8 mouse cellular contexts compared by ENCODE assay signal in genomic region chr3:116807811-116808506, GRCm38 (mm10). TPM values are rescaled to one million over a fixed set of nuclear protein-coding genes. Genes with fewer than 3 reads are reported as not detected.
DNase-seq lines count a peak whose midpoint lies in the region; ATAC-seq and TF ChIP-seq lines count a peak whose summit lies in the region.

TSS of gene Agl (minus strand) at chr3:116808166.

- no peak for TF ChIP-seq CTCF in gastrocnemius, adult 2 months (IDR thresholded peaks at IDR 0.05)
- no peak for TF ChIP-seq CTCF in hindbrain, postnatal 0 days (IDR thresholded peaks at IDR 0.05; ENCODE audit: low read depth)
- no peak; the same call in 1 of the 2 replicates for TF ChIP-seq CTCF in left cerebral cortex, adult 2 months (IDR thresholded peaks at IDR 0.05)

- ATAC-seq in hindbrain, postnatal 0 days, result peak; percentile 100
- ATAC-seq in megakaryocyte, adult 5-6 weeks (ENCODE audit: poor library complexity, severe bottlenecking), result peak; percentile 94

- peak; percentile 83 for DNase-seq in WW6 (ENCODE audit: low read depth, low spot score)
- DNase-seq in cerebellum, postnatal 4 days (ENCODE audit: low spot score in 2 of 2), result peak; percentile 88 to 94
- DNase-seq in gastrocnemius, adult 2 months, result peak; percentile 100
- peak; percentile 97 for DNase-seq in hindbrain, postnatal 0 days (ENCODE audit: low spot score)
- peak; percentile 83 to 91 for DNase-seq in left cerebral cortex, adult 2 months (ENCODE audit: extremely low spot score in 1 of 2, low spot score in 2 of 2)
- peak; percentile 78 to 84 for DNase-seq in right cerebral cortex, adult 2 months (ENCODE audit: low spot score in 2 of 2)
- peak; percentile 96 for DNase-seq in urinary bladder, postnatal 14 days (ENCODE audit: low spot score)

- H3K36me3 ChIP-seq in hindbrain, postnatal 0 days (ENCODE audit: insufficient read depth, low read length), result no peaks in the 10 kb centered on the region; the same call in 1 of the 2 replicates

- H3K9ac ChIP-seq in hindbrain, postnatal 0 days (replicated peaks; ENCODE audit: low read length), result peak within 1 kb of the TSS; percentile 66

- peaks cover 4% of the 10 kb centered on the region; the same call in 1 of the 2 replicates for H3K4me1 ChIP-seq in hindbrain, postnatal 0 days (ENCODE audit: insufficient read depth, low read length)

- WGBS in hindbrain, postnatal 0 days, result 1% methylated on average over 56 of the region's 57 CpGs

- intact Hi-C loops in gastrocnemius, adult 2 months (cut with DNase I), result no loop called here
- intact Hi-C loops in left cerebral cortex, adult 2 months (cut with DNase I), result loop anchor here (2.0 kb wide), 1 partner anchor 29 kb away; no protein-coding TSS in a partner anchor

- H3K4me3 ChIP-seq in gastrocnemius, adult 2 months, result peak within 1 kb of the TSS; percentile 82
- H3K4me3 ChIP-seq in hindbrain, postnatal 0 days (ENCODE audit: low read length), result peak within 1 kb of the TSS; percentile 65
- H3K4me3 ChIP-seq in left cerebral cortex, adult 2 months, result peak within 1 kb of the TSS; percentile 81

- H3K4me2 ChIP-seq in hindbrain, postnatal 0 days (ENCODE audit: low read depth, low read length), result peak within 1 kb of the TSS; percentile 53

- no peaks in the 10 kb centered on the region for H3K9me3 ChIP-seq in hindbrain, postnatal 0 days (ENCODE audit: low read length)

- H3K27me3 ChIP-seq in hindbrain, postnatal 0 days (ENCODE audit: insufficient read depth, low read length), result no peaks in the 10 kb centered on the region

- peak within 1 kb of the TSS; percentile 98 for H3K27ac ChIP-seq in gastrocnemius, adult 2 months
- H3K27ac ChIP-seq in hindbrain, postnatal 0 days, result peak within 1 kb of the TSS; percentile 86
- peak within 1 kb of the TSS; percentile 72 for H3K27ac ChIP-seq in left cerebral cortex, adult 2 months

RNA-seq across cellular contexts. Expression of gene Agl, which starts in this region (rescaled TPM):
- total RNA-seq in gastrocnemius, adult 2 months (2021), result 1,000 to 10,000 TPM in 1 of 2 experiments, 100 to 1,000 TPM in 1; 657 to 1,000 TPM
- total RNA-seq in hindbrain, postnatal 0 days (2014; rRNA removed), result 14.3 and 16.1 TPM in 2 replicates
- polyA plus RNA-seq in hindbrain, postnatal 0 days (2015; fragmentation: Nextera tagmentation; extraction: Ambion mirVana), result 13.6 and 13.9 TPM in 2 replicates
- total RNA-seq in left cerebral cortex, adult 2 months (2021), result 10 to 100 TPM; 25.3 to 25.8 TPM
- 15.5 and 21.4 TPM in 2 replicates for total RNA-seq in megakaryocyte, adult 5-6 weeks (2015)
- total RNA-seq in megakaryocyte, adult 5-6 weeks (2017), result 19.3 and 20.6 TPM in 2 replicates

Comparison
In these comparisons a context has a peak if more than half of its experiments do, and no peak if none do; other contexts are left out.
1. Peak in every context shown above with its lines: DNase-seq, ATAC-seq, H3K4me3 ChIP-seq and H3K27ac ChIP-seq.
2. RNA of gene Agl (total RNA-seq): 657 to 1,000 TPM in gastrocnemius, adult 2 months; 25.3 to 25.8 TPM in left cerebral cortex, adult 2 months, 15.5 to 21.4 TPM in megakaryocyte, adult 5-6 weeks and 14.3 to 16.1 TPM in hindbrain, postnatal 0 days; every median in the first group is over 10 times any median in the second.